In the genomic region with DNA sequence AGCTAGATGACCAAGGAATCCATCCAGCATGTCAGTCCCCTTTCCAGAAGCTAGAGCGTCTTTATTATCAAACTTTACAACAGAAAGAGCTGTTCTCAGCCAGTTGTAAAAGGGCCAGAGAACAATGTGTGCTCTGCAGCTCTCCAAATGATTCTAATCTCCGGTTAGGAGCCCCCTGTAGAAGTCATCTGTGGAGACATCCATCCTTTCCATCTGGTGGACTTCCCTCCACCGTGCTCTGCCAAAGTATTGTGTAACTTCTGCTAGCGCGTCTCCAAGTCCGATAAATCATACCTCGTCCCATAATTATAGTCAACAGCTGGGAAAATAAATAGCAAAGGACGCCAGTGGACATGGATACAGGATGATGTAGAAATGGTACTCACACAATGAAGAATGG, we compare ENCODE assay signal across 13 mouse cellular contexts. TPM values are rescaled to one million over a fixed set of nuclear protein-coding genes. Genes with fewer than 3 reads are reported as not detected.
DNase-seq lines count a peak whose midpoint lies in the region; ATAC-seq and TF ChIP-seq lines count a peak whose summit lies in the region.
"Had no signal": no experiment of that assay in that cellular context is flagged by ENCODE, and none has a peak within 500 bp of the region (broad histone marks: within the 10 kb centered on the region; RNA-seq: fewer than 3 reads in every experiment).

No protein-coding gene starts in this region.

- H3K4me2 ChIP-seq in midbrain, embryonic 16.5 days (ENCODE audit: low read length): no peak overlapping the region
- no peak overlapping the region for H3K4me2 ChIP-seq in stomach, embryonic 16.5 days (ENCODE audit: low read depth, low read length)
- no peak overlapping the region for H3K4me2 ChIP-seq in forebrain, embryonic 15.5 days (replicated peaks)
- H3K4me2 ChIP-seq: embryonic facial prominence, embryonic 15.5 days; hindbrain, embryonic 13.5 days; liver, embryonic 15.5 days had no signal

- ATAC-seq in midbrain, embryonic 16.5 days: no peak
- peak; percentile 73 for ATAC-seq in stomach, embryonic 16.5 days (ENCODE audit: insufficient read depth, low FRiP score)
- no peak for ATAC-seq in forebrain, embryonic 15.5 days (replicated peaks)

- H3K27ac ChIP-seq in midbrain, embryonic 10.5 days (replicated peaks): no peak overlapping the region
- no peak overlapping the region for H3K27ac ChIP-seq in midbrain, embryonic 16.5 days (ENCODE audit: low read length)
- no peak overlapping the region for H3K27ac ChIP-seq in stomach, embryonic 16.5 days (ENCODE audit: low read length)
- no peak overlapping the region for H3K27ac ChIP-seq in left cerebral cortex, adult 2 months
- H3K27ac ChIP-seq in forebrain, embryonic 15.5 days (replicated peaks): no peak overlapping the region
- H3K27ac ChIP-seq: embryonic facial prominence, embryonic 15.5 days; hindbrain, embryonic 13.5 days; liver, embryonic 15.5 days had no signal

- H3K27me3 ChIP-seq in midbrain, embryonic 10.5 days (ENCODE audit: low read depth, poor library complexity, severe bottlenecking): no peaks in the 10 kb centered on the region
- H3K27me3 ChIP-seq in midbrain, embryonic 16.5 days (ENCODE audit: control insufficient read depth, insufficient read depth, low read depth, low read length): no peaks in the 10 kb centered on the region
- no peaks in the 10 kb centered on the region for H3K27me3 ChIP-seq in stomach, embryonic 16.5 days (ENCODE audit: control insufficient read depth, insufficient read depth, low read length)
- no peaks in the 10 kb centered on the region for H3K27me3 ChIP-seq in forebrain, embryonic 15.5 days
- H3K27me3 ChIP-seq: embryonic facial prominence, embryonic 15.5 days; hindbrain, embryonic 13.5 days; liver, embryonic 15.5 days had no signal

- DNase-seq in midbrain, embryonic 10.5 days (ENCODE audit: low spot score): peak; percentile 2
- peak; percentile 88 to 95 for DNase-seq in heart, adult 9 months (ENCODE audit: low spot score in 2 of 2)
- DNase-seq in kidney, postnatal 14 days: peak; percentile 77
- DNase-seq in left cerebral cortex, adult 2 months (ENCODE audit: extremely low spot score in 1 of 2, low spot score in 2 of 2): no peak
- DNase-seq: cerebellum, postnatal 25 days had no signal

- no peak overlapping the region for H3K9ac ChIP-seq in midbrain, embryonic 16.5 days (ENCODE audit: low read depth, low read length)
- H3K9ac ChIP-seq in stomach, embryonic 16.5 days (ENCODE audit: low read length): no peak overlapping the region
- H3K9ac ChIP-seq in forebrain, embryonic 15.5 days (replicated peaks): no peak overlapping the region
- H3K9ac ChIP-seq: embryonic facial prominence, embryonic 15.5 days; hindbrain, embryonic 13.5 days; liver, embryonic 15.5 days had no signal

- WGBS in midbrain, embryonic 10.5 days: 95% methylated on average over 8 of the region's 8 CpGs
- 90% methylated on average over 8 of the region's 8 CpGs for WGBS in midbrain, embryonic 16.5 days
- 76% methylated on average over 8 of the region's 8 CpGs for WGBS in stomach, embryonic 16.5 days
- WGBS in forebrain, embryonic 15.5 days: 93% methylated on average over 8 of the region's 8 CpGs

- H3K36me3 ChIP-seq in midbrain, embryonic 10.5 days: no peaks in the 10 kb centered on the region
- no peaks in the 10 kb centered on the region for H3K36me3 ChIP-seq in midbrain, embryonic 16.5 days (ENCODE audit: control insufficient read depth, insufficient read depth, low read length)
- H3K36me3 ChIP-seq in stomach, embryonic 16.5 days (ENCODE audit: control insufficient read depth, insufficient read depth, low read length): no peaks in the 10 kb centered on the region
- H3K36me3 ChIP-seq in forebrain, embryonic 15.5 days: no peaks in the 10 kb centered on the region
- H3K36me3 ChIP-seq: embryonic facial prominence, embryonic 15.5 days; hindbrain, embryonic 13.5 days; liver, embryonic 15.5 days had no signal

- no peaks in the 10 kb centered on the region for H3K9me3 ChIP-seq in midbrain, embryonic 10.5 days (replicated peaks)
- H3K9me3 ChIP-seq in midbrain, embryonic 16.5 days (replicated peaks; ENCODE audit: control insufficient read depth, low read length, poor library complexity, severe bottlenecking): no peaks in the 10 kb centered on the region
- no peaks in the 10 kb centered on the region for H3K9me3 ChIP-seq in stomach, embryonic 16.5 days (replicated peaks; ENCODE audit: control insufficient read depth, low read length)
- no peaks in the 10 kb centered on the region for H3K9me3 ChIP-seq in forebrain, embryonic 15.5 days
- H3K9me3 ChIP-seq: embryonic facial prominence, embryonic 15.5 days; hindbrain, embryonic 13.5 days; liver, embryonic 15.5 days had no signal

- peaks cover 3% of the 10 kb centered on the region for H3K4me1 ChIP-seq in midbrain, embryonic 10.5 days
- H3K4me1 ChIP-seq in midbrain, embryonic 16.5 days (ENCODE audit: control insufficient read depth, insufficient read depth, low read length): no peaks in the 10 kb centered on the region; the same call in 1 of the 2 replicates
- H3K4me1 ChIP-seq in stomach, embryonic 16.5 days (ENCODE audit: control insufficient read depth, insufficient read depth, low read length): no peaks in the 10 kb centered on the region
- no peaks in the 10 kb centered on the region for H3K4me1 ChIP-seq in forebrain, embryonic 15.5 days
- H3K4me1 ChIP-seq: hindbrain, embryonic 13.5 days; liver, embryonic 15.5 days had no signal

- H3K4me3 ChIP-seq in midbrain, embryonic 10.5 days: no peak overlapping the region
- H3K4me3 ChIP-seq in midbrain, embryonic 16.5 days (ENCODE audit: low read depth, low read length): no peak overlapping the region
- H3K4me3 ChIP-seq in stomach, embryonic 16.5 days (replicated peaks; ENCODE audit: low read length): no peak overlapping the region
- no peak overlapping the region for H3K4me3 ChIP-seq in left cerebral cortex, adult 2 months
- H3K4me3 ChIP-seq in forebrain, embryonic 15.5 days: no peak overlapping the region
- H3K4me3 ChIP-seq: embryonic facial prominence, embryonic 15.5 days; hindbrain, embryonic 13.5 days; liver, embryonic 15.5 days had no signal

- no peak for TF ChIP-seq CTCF in left cerebral cortex, adult 2 months (IDR thresholded peaks at IDR 0.05)

- intact Hi-C loops in left cerebral cortex, adult 2 months (cut with DNase I): no loop called here

RNA-seq across cellular contexts. Expression of a gene that starts 12.0 kb away (rescaled TPM):
- 0.14 TPM in 1 of 2 replicates, not detected in the other for polyA plus RNA-seq in midbrain, embryonic 10.5 days (2016; fragmentation: Nextera tagmentation; extraction: Ambion mirVana)
- 1.1 TPM in 2 replicates for polyA plus RNA-seq in midbrain, embryonic 16.5 days (2015; fragmentation: Nextera tagmentation; extraction: Ambion mirVana)
- polyA plus RNA-seq in stomach, embryonic 16.5 days (2015; fragmentation: Nextera tagmentation; extraction: Ambion mirVana): 63.3 and 92.5 TPM in 2 replicates
- total RNA-seq in left cerebral cortex, adult 2 months (2021): under 1 TPM; 0.42 to 0.63 TPM
- 0.56 and 0.57 TPM in 2 replicates for polyA plus RNA-seq in forebrain, embryonic 15.5 days (2015; fragmentation: Nextera tagmentation; extraction: Ambion mirVana)

RNA-seq across cellular contexts. Expression of a gene that starts 31.2 kb away (rescaled TPM):
- 0.25 TPM in 1 of 2 replicates, not detected in the other for polyA plus RNA-seq in midbrain, embryonic 10.5 days (2016; fragmentation: Nextera tagmentation; extraction: Ambion mirVana)
- polyA plus RNA-seq in midbrain, embryonic 16.5 days (2015; fragmentation: Nextera tagmentation; extraction: Ambion mirVana): 1.3 and 1.6 TPM in 2 replicates
- 0.79 and 1.6 TPM in 2 replicates for polyA plus RNA-seq in stomach, embryonic 16.5 days (2015; fragmentation: Nextera tagmentation; extraction: Ambion mirVana)
- under 1 TPM in 1 of 2 experiments, not detected in 1; 0.28 TPM for total RNA-seq in left cerebral cortex, adult 2 months (2021)
- polyA plus RNA-seq in forebrain, embryonic 15.5 days (2015; fragmentation: Nextera tagmentation; extraction: Ambion mirVana): 0.15 and 1.1 TPM in 2 replicates
- polyA plus RNA-seq: spleen, adult 2 months had no signal

RNA-seq across cellular contexts. Expression of a gene that starts 55.1 kb away (rescaled TPM):
- polyA plus RNA-seq in midbrain, embryonic 10.5 days (2016; fragmentation: Nextera tagmentation; extraction: Ambion mirVana): not detected in 2 replicates
- not detected in 2 replicates for polyA plus RNA-seq in midbrain, embryonic 16.5 days (2015; fragmentation: Nextera tagmentation; extraction: Ambion mirVana)
- polyA plus RNA-seq in stomach, embryonic 16.5 days (2015; fragmentation: Nextera tagmentation; extraction: Ambion mirVana): 0.13 and 0.32 TPM in 2 replicates
- not detected for total RNA-seq in left cerebral cortex, adult 2 months (2021)
- not detected in 2 replicates for polyA plus RNA-seq in forebrain, embryonic 15.5 days (2015; fragmentation: Nextera tagmentation; extraction: Ambion mirVana)
- total RNA-seq: layer of hippocampus, postnatal 14 days had no signal
- polyA plus RNA-seq: liver, embryonic 15.5 days; spleen, adult 2 months had no signal

Comparison
In these comparisons a context has a peak if more than half of its experiments do, and no peak if none do; other contexts are left out.
1. DNase-seq: peak in midbrain, embryonic 10.5 days (single experiment), heart, adult 9 months (2 of 2) and kidney, postnatal 14 days (single experiment); none in left cerebral cortex, adult 2 months (0 of 2).
2. RNA of a gene that starts 12.0 kb away (polyA plus RNA-seq): 63.3 to 92.5 TPM in stomach, embryonic 16.5 days; 1.1 TPM in midbrain, embryonic 16.5 days, 0.56 to 0.57 TPM in forebrain, embryonic 15.5 days and 0.14 TPM in midbrain, embryonic 10.5 days; every median in the first group is over 10 times any median in the second.